Mouse (Mus musculus) gastrocnemius, adult 8-10 months (tissue): ENCODE results near the gene Kif23. TPM values are rescaled to one million over a fixed set of nuclear protein-coding genes. Genes with fewer than 3 reads are reported as not detected.

ENCODE experiments used
- DNase-seq, 2 experiments: peaks; one replicate each; pipeline ENCODE4 v3.0.0; 2022; ENCODE audit warnings: low spot score in 2 of 2
- total RNA-seq, 4 experiments: library from RNA; stranded (reverse); gene quantifications; 2 replicates each; pipeline ENCODE4 v1.2.4; 2022

Kif23 gene
- total RNA-seq, 4 experiments from 2014 or later: 0.46 to 0.68 TPM; not detected in 2

GRCm38 (mm10) chr9:61947402-61948346, 1.1 kb upstream of the Kif23 start:
- DNase-seq: peak; percentile 17 to 24

DNA sequence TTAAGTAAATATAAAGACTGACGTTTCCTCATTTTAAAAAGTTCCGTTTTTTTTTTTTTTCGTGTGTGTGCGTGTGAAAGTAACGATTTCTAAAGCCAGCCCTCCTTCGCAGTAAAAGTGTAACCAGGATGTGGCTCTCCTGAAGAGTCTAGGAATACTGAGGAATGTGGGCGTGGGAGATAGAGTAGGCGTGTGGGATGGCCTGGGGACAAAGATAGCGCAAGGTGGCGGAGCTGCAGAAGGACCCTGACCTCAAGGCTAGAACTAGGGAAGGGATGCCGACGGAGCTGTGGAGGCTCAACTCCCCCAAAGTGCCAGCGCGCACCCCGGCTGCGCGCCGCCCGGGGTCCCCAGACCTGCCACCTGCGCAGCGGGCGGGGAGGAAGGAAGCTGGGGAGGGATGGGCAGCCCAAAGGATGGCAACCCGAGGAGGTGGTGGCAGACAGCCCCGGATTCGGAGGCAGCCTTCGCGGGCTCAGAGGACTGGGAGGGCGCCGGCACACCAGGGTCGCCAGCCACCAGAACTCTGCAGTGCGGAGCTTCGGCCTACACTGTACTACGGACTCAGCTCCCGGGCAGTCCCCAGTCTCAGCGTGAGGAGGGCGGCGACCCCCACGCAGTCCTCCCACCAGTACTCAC, 482 bp downstream of the Kif23 start:
- no peak for DNase-seq

DNA sequence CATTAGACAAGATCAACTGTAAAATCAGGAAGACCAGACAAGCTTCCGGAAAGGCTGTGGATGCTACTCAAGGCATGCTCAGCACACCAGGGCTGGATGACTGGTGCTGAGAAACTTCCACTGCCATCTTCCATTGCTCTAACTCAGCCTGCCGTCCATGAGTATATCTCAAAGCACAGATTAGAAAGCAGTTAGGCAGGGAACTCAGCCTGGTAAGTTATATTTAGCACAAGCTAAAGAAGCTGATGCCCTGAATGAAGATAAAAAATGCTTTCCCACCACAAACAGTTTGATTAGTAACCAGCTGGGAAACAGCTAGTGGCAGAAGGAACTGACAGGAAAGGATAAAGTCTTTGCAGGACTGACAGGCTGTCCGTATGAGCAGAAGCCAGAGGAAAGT, 5.5 kb downstream of the Kif23 start:
- DNase-seq: no peak

DNA sequence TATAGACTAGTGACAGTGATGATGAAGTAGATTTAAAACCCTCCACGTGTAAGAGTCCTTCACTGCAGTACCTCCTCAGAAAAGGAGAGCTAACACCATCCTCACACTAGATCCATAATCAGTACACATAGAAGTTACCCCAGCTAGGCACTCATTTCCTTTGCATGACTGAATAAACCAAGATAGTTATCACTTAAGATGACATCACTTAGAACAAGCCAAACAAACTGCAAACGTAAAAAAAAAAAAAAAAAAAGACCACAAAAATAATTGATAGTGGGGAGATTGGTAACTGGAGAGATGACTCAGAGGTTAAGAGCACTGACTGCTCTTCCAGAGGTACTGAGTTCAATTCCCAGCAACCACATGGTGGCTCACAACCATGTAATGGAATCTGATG, 13.2 kb downstream of the Kif23 start:
- no peak for DNase-seq

- DNase-seq: no peak
These were observed 14.6 kb downstream of the Kif23 start for GRCm38 (mm10) chr9:61932009-61932408.

GRCm38 (mm10) chr9:61925086-61925660, 21.4 kb downstream of the Kif23 start:
- no peak for DNase-seq

DNA sequence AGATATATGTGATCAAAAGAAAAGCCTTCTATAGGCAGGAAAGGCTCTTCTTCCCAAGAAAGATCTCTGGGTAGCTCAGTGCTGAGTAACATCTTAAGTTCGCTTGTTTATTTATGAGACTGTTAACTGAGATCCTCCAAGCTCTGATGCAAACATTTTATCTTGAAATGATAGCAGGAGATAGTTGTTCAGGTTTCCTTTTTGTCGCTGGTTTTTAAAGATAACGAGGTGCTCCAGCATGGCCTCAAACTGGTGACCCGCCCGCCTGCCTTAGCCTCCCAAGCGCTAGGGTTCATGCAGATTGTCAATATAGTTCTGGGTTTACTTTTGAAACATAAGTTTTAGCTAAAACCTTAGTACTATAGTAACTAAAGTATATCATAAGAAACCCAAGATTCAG, 26.2 kb downstream of the Kif23 start:
- DNase-seq: no peak

DNA sequence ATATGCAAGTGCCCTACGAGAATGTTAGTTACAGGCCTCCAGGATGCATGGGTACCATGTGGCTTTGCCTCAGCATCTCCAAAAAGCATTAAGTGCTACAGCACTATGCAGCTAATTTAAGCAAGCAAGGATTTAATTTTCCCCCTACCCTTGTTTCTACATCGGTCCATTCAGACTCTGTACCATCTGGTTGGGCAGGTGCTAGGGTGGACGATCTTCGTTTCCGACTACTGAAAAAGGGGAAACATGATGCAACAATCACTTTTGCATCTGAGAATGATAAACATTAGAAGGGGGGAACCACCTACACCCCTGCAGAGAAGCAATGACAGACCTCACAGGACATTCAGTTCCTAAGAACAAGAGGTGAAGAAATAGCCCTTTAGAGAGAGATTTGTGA, 27.1 kb downstream of the Kif23 start:
- no peak for DNase-seq

- no peak for DNase-seq
These were observed 29.1 kb downstream of the Kif23 start for GRCm38 (mm10) chr9:61917436-61917835.

- no peak for DNase-seq
These were observed 29.6 kb downstream of the Kif23 start for GRCm38 (mm10) chr9:61916986-61917385.

GRCm38 (mm10) chr9:61915393-61916005, 31.1 kb downstream of the Kif23 start:
- no peak for DNase-seq

GRCm38 (mm10) chr9:61914917-61915300, 31.7 kb downstream of the Kif23 start:
- no peak for DNase-seq

GRCm38 (mm10) chr9:61914203-61914916, 32.2 kb downstream of the Kif23 start, which contains the start of gene Rplp1:
Gene Rplp1 (minus strand): TSS chr9:61914542.
- DNase-seq: peak; percentile 91 to 95

GRCm38 (mm10) chr9:61911300-61912128, 35.1 kb downstream of the Kif23 start:
- no peak for DNase-seq

GRCm38 (mm10) chr9:61910526-61911256, 35.9 kb downstream of the Kif23 start:
- no peak for DNase-seq

- no peak for DNase-seq
These were observed 36.9 kb downstream of the Kif23 start for GRCm38 (mm10) chr9:61909633-61910032.

DNA sequence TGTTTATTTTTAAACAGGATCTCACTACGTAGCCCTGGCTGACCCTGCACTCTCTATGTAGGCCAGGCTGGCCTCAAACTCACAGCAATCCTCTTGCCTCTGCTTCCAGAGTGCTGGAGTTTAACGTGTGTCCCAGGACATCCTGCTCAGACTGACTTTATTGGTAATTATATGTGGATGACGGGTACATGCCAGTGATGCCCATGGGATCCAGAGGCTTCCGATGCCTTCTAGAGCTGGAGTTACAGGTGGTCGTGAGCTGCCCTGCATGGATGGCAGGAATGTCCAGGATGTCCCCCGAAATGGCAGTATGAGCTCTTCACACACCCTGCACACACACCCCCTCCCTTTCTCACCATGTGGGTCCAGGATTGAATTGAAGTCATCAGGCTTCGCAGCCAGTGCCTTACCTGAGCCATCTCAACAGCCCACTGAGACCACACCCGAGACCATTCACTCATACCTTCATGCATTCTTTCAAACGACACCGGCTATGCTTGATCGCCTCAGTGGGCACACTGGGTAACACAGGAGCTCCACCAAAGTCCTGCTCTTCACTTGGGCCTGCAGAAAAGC, 37.7 kb downstream of the Kif23 start:
- DNase-seq: no peak

- DNase-seq: no peak
These were observed 38.2 kb downstream of the Kif23 start for GRCm38 (mm10) chr9:61908341-61908740.

GRCm38 (mm10) chr9:61907621-61908295, 38.8 kb downstream of the Kif23 start:
- DNase-seq: no peak
